Mouse (Mus musculus) CH12.LX (cell line): Measurements from ENCODE around the gene Tmem255b. TPM values are rescaled to one million over a fixed set of nuclear protein-coding genes. Genes with fewer than 3 reads are reported as not detected.

Source experiments
- DNase-seq: peaks from one replicate; pipeline ENCODE4 v3.0.0-alpha.2; 2013; ENCODE audit errors: extremely low read depth
- H3K27ac ChIP-seq: 2 replicates; pipeline ENCODE4 v1.5.1; 2012; ENCODE audit warnings: low read depth, mild to moderate bottlenecking, control low read depth, moderate library complexity; ENCODE audit not compliant: insufficient read depth
- H3K27me3 ChIP-seq: replicated peaks from 2 replicates; pipeline ENCODE3; 2012; ENCODE audit warnings: inconsistent platforms
- H3K36me3 ChIP-seq, 2 experiments: replicated peaks in 1 of 2; 2 replicates each; pipeline versions ENCODE3 to v1.6.1; 2012; ENCODE audit warnings: inconsistent platforms in 1 of 2, low read length in 1 of 2, mild to moderate bottlenecking in 1 of 2, mixed read lengths in 1 of 2, moderate library complexity in 1 of 2; ENCODE audit not compliant: control insufficient read depth in 1 of 2, insufficient read depth in 1 of 2
- H3K4me1 ChIP-seq, 2 experiments: 2 replicates each; pipeline ENCODE4 v1.6.1; 2012; ENCODE audit warnings: inconsistent platforms in 1 of 2, moderate library complexity in 1 of 2; ENCODE audit not compliant: insufficient read depth in 2 of 2, control insufficient read depth in 1 of 2
- H3K4me2 ChIP-seq: 2 replicates; pipeline ENCODE4 v1.6.1; 2012; ENCODE audit warnings: low read depth, mild to moderate bottlenecking, control low read depth; ENCODE audit not compliant: poor library complexity, insufficient read depth, severe bottlenecking
- H3K4me3 ChIP-seq, 3 experiments: fragments of 150-350 bp in 1 of 3; sonication (generic) in 1 of 3; replicated peaks in 1 of 3; 2 replicates each; pipeline versions ENCODE3 to v1.5.1; 2011 to 2012; ENCODE audit warnings: low read depth in 2 of 3, low read length in 2 of 3, mild to moderate bottlenecking in 2 of 3, moderate library complexity in 2 of 3, control low read depth in 1 of 3, improper control_type of control experiment in 1 of 3, inconsistent platforms in 1 of 3, mixed read lengths in 1 of 3; ENCODE audit not compliant: poor library complexity in 1 of 3
- H3K79me2 ChIP-seq: replicated peaks from 2 replicates; pipeline ENCODE4 v1.6.1; 2012; ENCODE audit warnings: mild to moderate bottlenecking, moderate library complexity; ENCODE audit not compliant: control insufficient read depth, poor library complexity, insufficient read depth, severe bottlenecking; ENCODE audit errors: extremely low read depth
- H3K9ac ChIP-seq: 2 replicates; pipeline ENCODE4 v1.6.1; 2012; ENCODE audit warnings: low read depth, mild to moderate bottlenecking, control low read depth, moderate library complexity; ENCODE audit not compliant: insufficient read depth
- H3K9me3 ChIP-seq: replicated peaks from 2 replicates; pipeline ENCODE3; 2012; ENCODE audit warnings: low read length, inconsistent platforms, mixed read lengths
- BHLHE40 ChIP-seq: IDR thresholded peaks from 2 replicates; pipeline ENCODE4 v1.6.1; 2011; ENCODE audit warnings: mild to moderate bottlenecking, low read depth, low read length, improper control_type of control experiment
- CHD2 ChIP-seq: IDR thresholded peaks from 2 replicates; pipeline ENCODE4 v1.6.1; 2011; ENCODE audit warnings: low read length, improper control_type of control experiment
- CTCF ChIP-seq, 2 experiments: IDR thresholded peaks in 1 of 2; conservative IDR thresholded peaks in 1 of 2; 2 replicates each; pipeline ENCODE4 v1.5.1; 2011 to 2012; ENCODE audit warnings: low read depth in 2 of 2, low read length in 2 of 2, improper control_type of control experiment in 1 of 2, inconsistent platforms in 1 of 2, mild to moderate bottlenecking in 1 of 2, moderate library complexity in 1 of 2
- GABPA ChIP-seq: IDR thresholded peaks from 2 replicates; pipeline ENCODE4 v1.6.1; 2012; ENCODE audit warnings: low read depth, low read length, improper control_type of control experiment, inconsistent platforms; ENCODE audit not compliant: insufficient replicate concordance
- HCFC1 ChIP-seq: IDR thresholded peaks from 2 replicates; pipeline ENCODE4 v1.6.1; 2012; ENCODE audit warnings: low read depth, mild to moderate bottlenecking, inconsistent platforms, low read length, improper control_type of control experiment
- JUN ChIP-seq: IDR thresholded peaks from 2 replicates; pipeline ENCODE4 v1.6.1; 2011; ENCODE audit warnings: low read depth, mild to moderate bottlenecking, low read length, improper control_type of control experiment, moderate library complexity; ENCODE audit not compliant: insufficient read depth
- JUND ChIP-seq: conservative IDR thresholded peaks from 2 replicates; pipeline ENCODE4 v1.6.1; 2011; ENCODE audit warnings: low read depth, low read length, improper control_type of control experiment
- MAX ChIP-seq: IDR thresholded peaks from 2 replicates; pipeline ENCODE4 v1.6.1; 2011; ENCODE audit warnings: low read length, improper control_type of control experiment
- MAZ ChIP-seq: IDR thresholded peaks from 2 replicates; pipeline ENCODE4 v1.6.1; 2012; ENCODE audit warnings: low read depth, mild to moderate bottlenecking, inconsistent platforms, low read length, improper control_type of control experiment, moderate library complexity
- MYC ChIP-seq: IDR thresholded peaks from 2 replicates; pipeline ENCODE4 v1.6.1; 2011; ENCODE audit warnings: low read depth, mild to moderate bottlenecking, improper control_type of control experiment, low read length
- NRF1 ChIP-seq: IDR thresholded peaks from 2 replicates; pipeline ENCODE4 v1.6.1; 2014; ENCODE audit warnings: low read depth, mild to moderate bottlenecking, inconsistent platforms, low read length, improper control_type of control experiment, moderate library complexity
- PAX5 ChIP-seq: IDR thresholded peaks from 2 replicates; pipeline ENCODE4 v1.6.1; 2012; ENCODE audit warnings: low read length, inconsistent platforms, mixed read lengths
- POLR2A ChIP-seq: IDR thresholded peaks from 2 replicates; pipeline ENCODE4 v1.6.1; 2011; ENCODE audit warnings: low read depth, mild to moderate bottlenecking, improper control_type of control experiment, low read length
- POLR2AphosphoS2 ChIP-seq: IDR thresholded peaks from 2 replicates; pipeline ENCODE4 v1.6.1; 2011; ENCODE audit warnings: low read depth, low read length, improper control_type of control experiment
- RCOR1 ChIP-seq: conservative IDR thresholded peaks from 2 replicates; pipeline ENCODE4 v1.6.1; 2012; ENCODE audit warnings: low read depth, mild to moderate bottlenecking, inconsistent platforms, low read length, improper control_type of control experiment
- TBP ChIP-seq: conservative IDR thresholded peaks from 2 replicates; pipeline ENCODE4 v1.6.1; 2011; ENCODE audit warnings: low read depth, low read length, improper control_type of control experiment
- USF1 ChIP-seq: IDR thresholded peaks from 2 replicates; pipeline ENCODE4 v1.6.1; 2014; ENCODE audit warnings: low read depth, mild to moderate bottlenecking, inconsistent platforms, low read length, improper control_type of control experiment
- ZKSCAN1 ChIP-seq: IDR thresholded peaks from 2 replicates; pipeline ENCODE4 v1.6.1; 2012; ENCODE audit warnings: low read depth, inconsistent platforms, low read length, improper control_type of control experiment, borderline replicate concordance
- dilution Hi-C: fragments of 300-500 bp; cut with MboI; formaldehyde crosslinking; loops from 2 replicates; pipeline ENCODE4 v1.14.3; 2020; ENCODE audit warnings: low sequenced_read_pairs; ENCODE audit not compliant: extremely low pct_unique_long_range_greater_than_20kb, extremely low pct_ligation_motif_present
- in situ Hi-C: fragments of 300-500 bp; cut with MboI; formaldehyde crosslinking; loops from 3 replicates; pipeline ENCODE4 v1.14.3; 2019; ENCODE audit warnings: low sequenced_read_pairs, low pct_ligation_motif_present, low pct_unique_long_range_greater_than_20kb, mixed read lengths
- polyA plus RNA-seq: library from polyadenylated mRNA; unstranded; fragments of >175 nt; gene quantifications from 2 replicates; pipeline ENCODE4 v1.2.1, GENCODE M21; 2012; ENCODE audit warnings: low read depth; ENCODE audit not compliant: insufficient read length
- total RNA-seq, 2 experiments: library from RNA; depleted of rRNA; stranded (reverse); fragments of 300-350 nt in 1 of 2; fragments of >200 nt in 1 of 2; gene quantifications; 2 replicates each; pipeline ENCODE4 v1.2.3; 2012 to 2014

Tmem255b gene
- total and polyA plus RNA-seq, 3 experiments, result not detected

DNA sequence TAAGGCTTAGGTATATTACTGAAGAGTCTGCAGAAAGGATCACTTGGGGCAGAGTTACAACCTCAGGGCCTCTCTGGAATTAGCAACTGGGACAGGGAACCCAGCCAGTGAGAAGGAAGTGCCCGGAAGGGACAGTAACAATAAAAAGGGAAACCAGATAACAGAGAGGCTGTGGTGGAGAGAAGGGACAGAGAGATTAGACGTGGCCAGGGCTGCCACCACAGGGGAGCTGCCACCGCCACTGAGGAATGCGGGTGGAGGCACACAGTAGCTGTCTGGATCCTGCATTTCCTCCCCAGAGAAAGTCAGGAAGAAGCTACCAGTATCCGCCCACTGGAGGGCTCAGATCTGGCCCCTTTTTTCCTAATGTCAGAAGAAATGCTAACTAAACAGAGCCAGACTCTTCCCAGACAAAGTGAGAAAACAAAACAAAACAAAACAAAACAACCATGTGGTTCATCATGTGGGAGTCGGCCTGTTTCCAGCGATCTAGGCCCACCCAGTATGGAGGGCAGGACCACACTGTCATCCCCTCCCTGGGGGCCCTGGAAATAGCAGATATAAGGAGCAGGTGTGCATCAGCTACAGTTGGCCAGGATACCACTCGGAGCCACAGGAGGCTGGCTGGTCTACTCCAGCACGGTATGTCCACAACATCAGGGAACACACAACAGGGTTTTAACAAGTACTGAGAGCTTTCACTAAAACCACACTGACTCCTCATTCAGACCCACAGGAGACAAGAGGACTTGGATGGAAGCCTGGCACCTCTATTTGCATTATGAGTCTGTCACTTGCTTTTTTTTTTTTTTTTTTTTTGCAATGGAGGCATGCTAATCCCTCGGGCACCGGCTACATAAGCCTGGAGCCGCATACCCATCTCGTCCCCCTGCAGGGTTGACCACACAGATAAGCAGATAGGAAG, 55.3 kb downstream of the Tmem255b start:
- Histone ChIP-seq H3K4me2 (no peak overlapping the region), H3K4me3 (no peak overlapping the region), H3K27ac (no peak overlapping the region), H3K9me3 (peaks cover 9% of the 10 kb centered on the region), H3K36me3 (no peaks in the 10 kb centered on the region), H3K4me1 (peaks cover 0 to 9% of the 10 kb centered on the region in 2 experiments; a peak in 2 of 4 replicates), H3K9ac (no peak overlapping the region), H3K79me2 (no peaks in the 10 kb centered on the region), H3K27me3 (peaks cover 41% of the 10 kb centered on the region)
- no peak for DNase-seq
- no peak for TF ChIP-seq ZKSCAN1
- in situ Hi-C loops, result no loop called here
- dilution Hi-C loops, result no loop called here

DNA sequence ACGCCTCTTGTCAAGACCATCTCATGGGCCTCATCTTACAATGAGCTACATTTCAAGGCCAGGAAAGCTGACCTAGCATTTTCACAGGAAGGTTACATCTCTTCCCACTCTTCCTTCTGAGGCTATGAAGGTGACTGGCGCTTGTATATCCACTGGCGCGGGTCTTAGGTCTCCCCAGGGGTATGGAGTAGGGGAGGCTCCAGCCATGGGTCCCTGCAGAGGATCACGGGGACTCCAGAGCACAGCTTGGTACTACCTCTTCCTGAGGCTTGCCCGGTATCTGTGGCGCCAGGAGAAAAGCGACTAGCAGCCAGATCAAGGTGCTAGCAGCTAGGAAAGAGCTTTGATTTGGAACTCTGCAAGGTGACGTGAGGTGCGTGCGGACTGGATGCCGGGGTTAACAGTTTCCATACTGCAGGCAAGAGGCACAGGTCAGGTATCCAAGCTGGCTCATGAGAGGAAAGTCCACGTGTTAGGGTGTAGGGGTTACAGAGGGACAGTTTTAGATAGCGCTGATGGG, 56.6 kb downstream of the Tmem255b start:
- no peak overlapping the region for H3K9ac ChIP-seq
- no peak overlapping the region for H3K27ac ChIP-seq
- H3K9me3 ChIP-seq, result peaks cover 9% of the 10 kb centered on the region
- no peak for TF ChIP-seq MAZ
- no peak for TF ChIP-seq HCFC1
- no peak for TF ChIP-seq TBP
- TF ChIP-seq MYC, result no peak
- TF ChIP-seq USF1, result no peak
- TF ChIP-seq BHLHE40, result no peak
- TF ChIP-seq PAX5, result no peak
- TF ChIP-seq CHD2, result no peak
- no peak for TF ChIP-seq CTCF (conservative IDR thresholded peaks at IDR 0.05 in 1 of 2, IDR thresholded peaks at IDR 0.05 in 1 of 2; ENCODE audit: low read depth in 2 of 2, low read length in 2 of 2)
- TF ChIP-seq JUND, result no peak
- TF ChIP-seq MAX, result no peak
- TF ChIP-seq RCOR1, result no peak
- no peak for TF ChIP-seq POLR2A
- no peak for TF ChIP-seq NRF1
- TF ChIP-seq POLR2AphosphoS2, result no peak
- TF ChIP-seq GABPA, result no peak
- TF ChIP-seq ZKSCAN1, result no peak
- TF ChIP-seq JUN, result no peak
- H3K27me3 ChIP-seq, result peaks cover 38% of the 10 kb centered on the region
- dilution Hi-C loops (no loop called here), in situ Hi-C loops (no loop called here)
- no peaks in the 10 kb centered on the region for H3K79me2 ChIP-seq
- peaks cover 0 to 9% of the 10 kb centered on the region in 2 experiments; a peak in 2 of 4 replicates for H3K4me1 ChIP-seq
- no peak for DNase-seq
- no peaks in the 10 kb centered on the region for H3K36me3 ChIP-seq
- H3K4me2 ChIP-seq, result no peak overlapping the region
- no peak overlapping the region for H3K4me3 ChIP-seq
